Mouse (Mus musculus): ENCODE results near the gene Inpp5a. TPM values are rescaled to one million over a fixed set of nuclear protein-coding genes. Genes with fewer than 3 reads are reported as not detected.

The Inpp5a gene
- polyA plus RNA-seq, 1 experiment from 2014 or later = 22.2 TPM

GRCm38 (mm10) chr7:139615767-139616766 lies 227.2 kb downstream of the Inpp5a start:
- WGBS = 60% methylated on average over 12 of the region's 12 CpGs
- Histone ChIP-seq H3K4me1 (no peaks in the 10 kb centered on the region), H3K9me3 (replicated peaks) (no peaks in the 10 kb centered on the region), H3K9ac (no peak overlapping the region), H3K4me2 (no peak overlapping the region), H3K27ac (no peak overlapping the region), H3K36me3 (no peaks in the 10 kb centered on the region), H3K4me3 (replicated peaks) (no peak overlapping the region), H3K27me3 (peaks cover 2% of the 10 kb centered on the region; the same call in 1 of the 2 replicates)
- ATAC-seq (replicated peaks; ENCODE audit: low FRiP score) = no peak; the same call in 1 of the 2 replicates

GRCm38 (mm10) chr7:139622568-139622967 lies 233.7 kb downstream of the Inpp5a start:
- Histone ChIP-seq H3K4me2 (no peak overlapping the region), H3K4me3 (replicated peaks) (no peak overlapping the region), H3K27ac (no peak overlapping the region), H3K9ac (no peak overlapping the region), H3K36me3 (no peaks in the 10 kb centered on the region), H3K9me3 (replicated peaks) (no peaks in the 10 kb centered on the region), H3K27me3 (no peaks in the 10 kb centered on the region), H3K4me1 (no peaks in the 10 kb centered on the region)
- ATAC-seq (replicated peaks; ENCODE audit: low FRiP score) = no peak
- WGBS = 85% methylated on average over 13 of the region's 13 CpGs

- Histone ChIP-seq H3K4me2 (no peak overlapping the region), H3K27me3 (no peaks in the 10 kb centered on the region), H3K9ac (no peak overlapping the region), H3K27ac (no peak overlapping the region), H3K36me3 (no peaks in the 10 kb centered on the region), H3K4me3 (replicated peaks) (no peak overlapping the region), H3K9me3 (replicated peaks) (no peaks in the 10 kb centered on the region), H3K4me1 (no peaks in the 10 kb centered on the region)
- no peak for ATAC-seq (replicated peaks; ENCODE audit: low FRiP score)
- 77% methylated on average over 9 of the region's 9 CpGs for WGBS
Observed at GRCm38 (mm10) chr7:139625156-139625555, 236.2 kb downstream of the Inpp5a start.

Other genes with a start within 250 kb of the Inpp5a start
- 2.9 and 3.0 TPM in 2 replicates for gene Lrrc27, start 176.1 kb upstream of the Inpp5a start, polyA plus RNA-seq (2015; fragmentation: Nextera tagmentation; extraction: Ambion mirVana)
- gene Stk32c, start 175.8 kb upstream of the Inpp5a start, polyA plus RNA-seq (2015; fragmentation: Nextera tagmentation; extraction: Ambion mirVana) = 0.14 and 0.16 TPM in 2 replicates
- 8.1 and 8.7 TPM in 2 replicates for gene Pwwp2b, start 140.6 kb upstream of the Inpp5a start, polyA plus RNA-seq (2015; fragmentation: Nextera tagmentation; extraction: Ambion mirVana)
- gene Nkx6-2, start 193.7 kb downstream of the Inpp5a start, polyA plus RNA-seq (2015; fragmentation: Nextera tagmentation; extraction: Ambion mirVana) = not detected in 2 replicates

Data from kidney, embryonic 15.5 days (tissue).